Mouse (Mus musculus) yolk sac, embryonic 10.5 days (tissue): ENCODE results near the gene Dlgap5.

Experiments used
- DNase-seq: peaks from one replicate; pipeline ENCODE4 v3.0.0-alpha.2; 2017; ENCODE audit warnings: low spot score

The Dlgap5 gene

GRCm38 (mm10) chr14:47395462-47396026 lies 22.7 kb downstream of the Dlgap5 start:
- no peak for DNase-seq

- no peak for DNase-seq
These were observed 23.2 kb downstream of the Dlgap5 start for GRCm38 (mm10) chr14:47395007-47395406.

- DNase-seq: no peak
These were observed 24.7 kb downstream of the Dlgap5 start for GRCm38 (mm10) chr14:47393354-47394094.

- peak; percentile 62 for DNase-seq
These were observed 32.1 kb downstream of the Dlgap5 start for GRCm38 (mm10) chr14:47386125-47386524.

- DNase-seq: no peak
These were observed 33.6 kb downstream of the Dlgap5 start for GRCm38 (mm10) chr14:47384653-47385052.

- no peak for DNase-seq
These were observed 34.3 kb downstream of the Dlgap5 start for GRCm38 (mm10) chr14:47383911-47384310.

- DNase-seq: no peak
These were observed 39.9 kb downstream of the Dlgap5 start for GRCm38 (mm10) chr14:47378336-47378735.

GRCm38 (mm10) chr14:47376526-47376925 lies 41.7 kb downstream of the Dlgap5 start:
- no peak for DNase-seq

- DNase-seq: no peak
These were observed 44.2 kb downstream of the Dlgap5 start for GRCm38 (mm10) chr14:47373728-47374678.

- DNase-seq: no peak
These were observed 46.5 kb downstream of the Dlgap5 start for GRCm38 (mm10) chr14:47371689-47372088.

- no peak for DNase-seq
These were observed 47.4 kb downstream of the Dlgap5 start for GRCm38 (mm10) chr14:47370790-47371189.

- no peak for DNase-seq
These were observed 48.5 kb downstream of the Dlgap5 start for GRCm38 (mm10) chr14:47369741-47370140.

- peak; percentile 75 for DNase-seq
These were observed 50.7 kb downstream of the Dlgap5 start, which contains the start of gene Lgals3 for GRCm38 (mm10) chr14:47367461-47367860. Lgals3 (plus strand) TSS chr14:47367751.

GRCm38 (mm10) chr14:47366881-47367321 lies 51.3 kb downstream of the Dlgap5 start:
- DNase-seq: no peak

- peak; percentile 74 for DNase-seq
These were observed 53.3 kb downstream of the Dlgap5 start for GRCm38 (mm10) chr14:47364742-47365449.

- no peak for DNase-seq
These were observed 56.3 kb downstream of the Dlgap5 start for GRCm38 (mm10) chr14:47361899-47362298.

- DNase-seq: no peak
These were observed 56.8 kb downstream of the Dlgap5 start for GRCm38 (mm10) chr14:47361418-47361817.

- no peak for DNase-seq
These were observed 58.6 kb downstream of the Dlgap5 start for GRCm38 (mm10) chr14:47359610-47360009.

GRCm38 (mm10) chr14:47356622-47357021 lies 61.6 kb downstream of the Dlgap5 start:
- DNase-seq: no peak

- peak; percentile 50 for DNase-seq
These were observed 63.3 kb downstream of the Dlgap5 start for GRCm38 (mm10) chr14:47354948-47355347.

GRCm38 (mm10) chr14:47354111-47354577 lies 64.1 kb downstream of the Dlgap5 start:
- DNase-seq: peak; percentile 27

- no peak for DNase-seq
These were observed 65.0 kb downstream of the Dlgap5 start for GRCm38 (mm10) chr14:47353240-47353639.
